20 mouse cellular contexts compared by ENCODE assay signal in genomic region chr16:13326622-13327021, GRCm38 (mm10).
"Had no signal": no experiment of that assay in that cellular context is flagged by ENCODE, and none has a peak within 500 bp of the region (broad histone marks: within the 10 kb centered on the region; RNA-seq: fewer than 3 reads in every experiment).

No protein-coding gene starts in this region.

- H3K36me3 ChIP-seq: lung, embryonic 15.5 days; midbrain, embryonic 13.5 days had no signal

- H3K4me1 ChIP-seq: midbrain, embryonic 10.5 days; midbrain, embryonic 13.5 days had no signal

- H3K9me3 ChIP-seq: limb, embryonic 10.5 days; limb, embryonic 13.5 days; lung, embryonic 15.5 days; megakaryocyte, embryonic 14.5 days; midbrain, embryonic 10.5 days; midbrain, embryonic 13.5 days had no signal

- H3K4me2 ChIP-seq: limb, embryonic 13.5 days; lung, embryonic 15.5 days; midbrain, embryonic 13.5 days had no signal

- DNase-seq: kidney, adult 2 months; kidney, postnatal 25 days; layer of hippocampus, adult 9-11 months; lung, adult 18-20 months; lung, postnatal 10 days; lung, postnatal 36 days; thymus, adult 2 months; thymus, postnatal 14 days; thymus, postnatal 4 days had no signal

- H3K27ac ChIP-seq: kidney, postnatal 0 days; layer of hippocampus, adult 2 months; limb, embryonic 10.5 days; limb, embryonic 13.5 days; lung, embryonic 15.5 days; midbrain, embryonic 10.5 days; midbrain, embryonic 13.5 days; stomach, postnatal 0 days had no signal

- H3K9ac ChIP-seq: limb, embryonic 13.5 days; lung, embryonic 15.5 days; midbrain, embryonic 13.5 days had no signal

- H3K4me3 ChIP-seq: layer of hippocampus, adult 2 months; limb, embryonic 10.5 days; limb, embryonic 13.5 days; lung, embryonic 15.5 days; megakaryocyte, embryonic 14.5 days; midbrain, embryonic 10.5 days; midbrain, embryonic 13.5 days; myocyte had no signal

- ATAC-seq: midbrain, embryonic 13.5 days; midbrain, embryonic 16.5 days had no signal

- H3K27me3 ChIP-seq: limb, embryonic 13.5 days; lung, embryonic 15.5 days; megakaryocyte, embryonic 14.5 days; midbrain, embryonic 13.5 days had no signal
